Mouse (Mus musculus) myocyte (in vitro differentiated cells): ENCODE measurements at regions not wholly inside any gene's neighbourhood (a gene's known extent, or its start where the extent isn't known, plus 50 kb on each side); places are given as distances from the start of the nearest gene placed in this dataset.
A peak's percentile ranks its signal among the peaks of the same experiment; 100 is the strongest.

Source experiments
- H3K27me3 ChIP-seq: one replicate; pipeline ENCODE4 v1.6.1; 2011; ENCODE audit not compliant: control insufficient read depth, insufficient read depth, insufficient read length
- H3K36me3 ChIP-seq: one replicate; pipeline ENCODE4 v1.6.1; 2011; ENCODE audit not compliant: control insufficient read depth, insufficient read depth
- H3K4me2 ChIP-seq: one replicate; pipeline ENCODE4 v1.6.1; 2011; ENCODE audit warnings: low read depth, control low read depth
- H3K4me3 ChIP-seq: one replicate; pipeline ENCODE4 v1.5.1; 2011; ENCODE audit warnings: mild to moderate bottlenecking, control low read depth, moderate library complexity
- H3K79me2 ChIP-seq: one replicate; pipeline ENCODE4 v1.6.1; 2011; ENCODE audit not compliant: control insufficient read depth, insufficient read depth
- H3ac ChIP-seq: one replicate; pipeline ENCODE4 v1.6.1; 2011; ENCODE audit not compliant: control insufficient read depth, insufficient read length
- CEBPB ChIP-seq: IDR thresholded peaks from 2 replicates; pipeline ENCODE4 v1.6.1; 2011; ENCODE audit warnings: mild to moderate bottlenecking, moderate library complexity; ENCODE audit not compliant: poor library complexity, insufficient read depth, severe bottlenecking
- E2F4 ChIP-seq: IDR thresholded peaks from one replicate; pipeline ENCODE4 v1.6.1; 2011; ENCODE audit warnings: mild to moderate bottlenecking, control low read depth, moderate library complexity; ENCODE audit not compliant: insufficient read depth
- MAX ChIP-seq: IDR thresholded peaks from one replicate; pipeline ENCODE4 v1.6.1; 2011; ENCODE audit warnings: low read depth, mild to moderate bottlenecking, control low read depth
- MYOD1 ChIP-seq, 3 experiments: IDR thresholded peaks; one replicate each; pipeline ENCODE4 v1.6.1; 2011; ENCODE audit warnings: control low read depth in 2 of 3, low read depth in 2 of 3, mild to moderate bottlenecking in 2 of 3, moderate library complexity in 1 of 3; ENCODE audit not compliant: insufficient read length in 2 of 3, control insufficient read depth in 1 of 3
- MYOG ChIP-seq, 3 experiments: IDR thresholded peaks; one replicate each; pipeline ENCODE4 v1.6.1; 2011; ENCODE audit warnings: control low read depth in 2 of 3, low read depth in 2 of 3, mild to moderate bottlenecking in 2 of 3; ENCODE audit not compliant: insufficient read length in 2 of 3, control insufficient read depth in 1 of 3, insufficient read depth in 1 of 3
- POLR2A ChIP-seq: IDR thresholded peaks from one replicate; pipeline ENCODE4 v1.6.1; 2011; ENCODE audit warnings: low read depth, mild to moderate bottlenecking, control low read depth, moderate library complexity; ENCODE audit not compliant: insufficient read length
- POLR2AphosphoS2 ChIP-seq: IDR thresholded peaks from one replicate; pipeline ENCODE4 v1.6.1; 2011; ENCODE audit warnings: low read depth, control low read depth; ENCODE audit not compliant: insufficient read length
- REST ChIP-seq: IDR thresholded peaks from one replicate; pipeline ENCODE4 v1.6.1; 2011; ENCODE audit warnings: mild to moderate bottlenecking, control low read depth, moderate library complexity; ENCODE audit not compliant: insufficient read depth, insufficient read length
- SRF ChIP-seq: IDR thresholded peaks from one replicate; pipeline ENCODE4 v1.6.1; 2011; ENCODE audit warnings: low read depth; ENCODE audit not compliant: control insufficient read depth, insufficient read length
- TCF12 ChIP-seq: IDR thresholded peaks from one replicate; pipeline ENCODE4 v1.6.1; 2011; ENCODE audit warnings: mild to moderate bottlenecking, control low read depth; ENCODE audit not compliant: poor library complexity, insufficient read depth, severe bottlenecking
- TCF3 ChIP-seq: IDR thresholded peaks from one replicate; pipeline ENCODE4 v1.6.1; 2011; ENCODE audit warnings: low read depth, control low read depth; ENCODE audit not compliant: insufficient read length
- USF1 ChIP-seq: IDR thresholded peaks from one replicate; pipeline ENCODE4 v1.6.1; 2011; ENCODE audit warnings: low read depth, mild to moderate bottlenecking, control low read depth, moderate library complexity

DNA sequence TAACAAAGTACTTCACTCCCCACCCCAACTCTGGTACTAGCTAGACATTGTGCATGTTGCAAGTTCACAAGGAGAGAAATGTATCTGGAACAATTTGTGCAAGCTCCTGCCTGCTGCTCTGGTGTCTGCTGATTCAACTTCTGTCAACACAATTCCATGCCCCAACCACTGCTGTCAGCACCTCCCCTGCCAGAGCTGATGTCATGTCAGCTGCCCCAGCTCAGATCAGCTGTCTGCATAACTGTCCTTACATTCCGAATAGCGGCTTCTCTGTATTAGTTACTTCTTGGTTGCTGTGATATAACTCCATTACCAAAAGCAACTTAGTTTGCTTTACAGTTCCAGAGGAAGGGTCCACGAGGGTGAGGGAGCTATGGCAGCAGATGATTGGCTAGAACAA, 196.0 kb downstream of the Sec61b start:
- Histone ChIP-seq H3K36me3 (no peaks in the 10 kb centered on the region), H3K79me2 (no peaks in the 10 kb centered on the region), H3ac (no peak overlapping the region), H3K27me3 (no peaks in the 10 kb centered on the region), H3K4me3 (no peak overlapping the region), H3K4me2 (peak overlapping the region; percentile 27)
- TF ChIP-seq REST, result no peak
- peak; percentile 86 for TF ChIP-seq TCF12
- peak; percentile 26 to 97 (median 78) for TF ChIP-seq MYOD1 (IDR thresholded peaks at IDR 0.05; ENCODE audit: control insufficient read depth in 1 of 3, insufficient read length in 2 of 3, low read depth in 2 of 3)
- no peak for TF ChIP-seq E2F4
- TF ChIP-seq TCF3, result peak; percentile 90
- TF ChIP-seq MYOG (IDR thresholded peaks at IDR 0.05; ENCODE audit: control insufficient read depth in 1 of 3, insufficient read depth in 1 of 3, insufficient read length in 2 of 3, low read depth in 2 of 3), result peak in 2 of 3 experiments; percentile 85 to 95

DNA sequence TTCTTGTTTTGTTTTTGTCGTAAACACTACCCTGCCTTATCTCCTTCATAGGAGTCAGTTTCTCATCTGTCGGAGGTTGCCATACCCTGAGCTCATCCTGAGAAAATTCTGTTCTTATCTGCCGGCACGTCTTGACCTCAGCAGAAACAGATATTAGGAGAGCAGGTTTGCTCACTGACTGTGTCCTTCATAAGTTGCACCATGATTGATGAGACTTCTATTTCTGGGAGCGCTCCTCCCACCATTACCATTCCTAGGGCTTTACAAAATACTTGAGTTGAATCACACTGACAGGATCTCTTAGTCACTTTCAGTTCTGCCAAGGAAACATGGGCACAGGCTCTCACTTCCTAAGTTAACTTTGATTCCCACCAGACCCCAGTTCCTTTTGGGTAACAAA, 196.9 kb downstream of the Sec61b start:
- H3K4me3 ChIP-seq, result no peak overlapping the region
- TF ChIP-seq POLR2AphosphoS2 (no peak), SRF (no peak), MYOG (IDR thresholded peaks at IDR 0.05; ENCODE audit: control insufficient read depth in 1 of 3, insufficient read depth in 1 of 3, insufficient read length in 2 of 3, low read depth in 2 of 3) (no peak), TCF12 (no peak), TCF3 (no peak), E2F4 (no peak), POLR2A (no peak), CEBPB (no peak), MYOD1 (IDR thresholded peaks at IDR 0.05; ENCODE audit: control insufficient read depth in 1 of 3, insufficient read length in 2 of 3, low read depth in 2 of 3) (no peak), USF1 (no peak), MAX (no peak), REST (no peak)
- H3K4me2 ChIP-seq, result peak overlapping the region; percentile 27
- H3K36me3 ChIP-seq, result no peaks in the 10 kb centered on the region
- no peaks in the 10 kb centered on the region for H3K27me3 ChIP-seq
- no peaks in the 10 kb centered on the region for H3K79me2 ChIP-seq
- H3ac ChIP-seq, result no peak overlapping the region

DNA sequence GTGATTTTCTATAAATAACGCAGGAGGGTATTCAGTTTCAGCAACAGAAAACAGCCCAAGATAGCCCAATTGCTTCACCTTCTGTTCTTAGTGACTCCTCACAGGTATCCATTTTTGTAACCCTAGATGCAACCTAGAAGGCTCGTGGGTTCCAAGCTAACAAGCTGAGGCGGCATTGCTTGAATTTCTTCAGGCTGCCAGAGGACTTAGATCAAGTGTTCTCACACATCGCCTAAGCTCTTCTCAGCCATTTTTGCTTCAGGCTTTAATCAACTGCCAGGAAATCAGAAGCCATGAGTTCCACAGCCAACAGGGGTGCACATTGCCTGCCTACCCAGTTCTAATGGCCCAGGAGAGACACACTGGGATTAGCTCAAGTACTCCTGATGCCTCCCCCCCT, 206.7 kb downstream of the Sec61b start:
- Histone ChIP-seq H3ac (no peak overlapping the region), H3K4me2 (no peak overlapping the region), H3K27me3 (no peaks in the 10 kb centered on the region), H3K36me3 (no peaks in the 10 kb centered on the region), H3K79me2 (no peaks in the 10 kb centered on the region), H3K4me3 (no peak overlapping the region)
- TF ChIP-seq TCF12 (no peak), E2F4 (no peak), MYOD1 (IDR thresholded peaks at IDR 0.05; ENCODE audit: control insufficient read depth in 1 of 3, insufficient read length in 2 of 3, low read depth in 2 of 3) (no peak), MYOG (IDR thresholded peaks at IDR 0.05; ENCODE audit: control insufficient read depth in 1 of 3, insufficient read depth in 1 of 3, insufficient read length in 2 of 3, low read depth in 2 of 3) (no peak), POLR2AphosphoS2 (no peak), TCF3 (no peak), REST (no peak), SRF (no peak), POLR2A (no peak), USF1 (no peak), CEBPB (no peak), MAX (no peak)

DNA sequence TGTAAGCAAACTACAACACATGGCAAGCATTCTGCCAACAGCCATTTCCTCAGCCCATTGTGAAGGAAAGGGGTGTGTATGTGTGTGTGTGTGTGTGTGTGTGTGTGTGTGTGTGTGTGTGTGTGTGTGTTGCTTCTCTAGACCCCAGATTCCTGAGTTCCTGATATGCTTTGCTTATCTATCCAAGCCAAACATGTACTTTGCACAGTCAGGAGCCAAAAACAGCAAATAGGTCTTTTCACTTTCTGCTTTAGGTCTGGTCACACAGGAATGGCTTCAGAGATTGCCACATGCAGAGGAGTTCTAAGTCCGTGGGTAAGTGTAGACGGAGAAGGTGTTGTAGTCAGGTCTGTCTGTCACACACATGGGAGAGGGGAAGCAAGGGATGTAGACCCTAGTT, 216.7 kb downstream of the Sec61b start:
- H3K36me3 ChIP-seq, result no peaks in the 10 kb centered on the region
- TF ChIP-seq POLR2A (no peak), MYOG (IDR thresholded peaks at IDR 0.05; ENCODE audit: control insufficient read depth in 1 of 3, insufficient read depth in 1 of 3, insufficient read length in 2 of 3, low read depth in 2 of 3) (no peak), E2F4 (no peak), TCF12 (no peak), CEBPB (no peak), REST (no peak), MYOD1 (IDR thresholded peaks at IDR 0.05; ENCODE audit: control insufficient read depth in 1 of 3, insufficient read length in 2 of 3, low read depth in 2 of 3) (no peak), POLR2AphosphoS2 (no peak), USF1 (no peak), TCF3 (no peak), MAX (no peak), SRF (no peak)
- H3K4me2 ChIP-seq, result no peak overlapping the region
- no peaks in the 10 kb centered on the region for H3K79me2 ChIP-seq
- no peak overlapping the region for H3ac ChIP-seq
- H3K4me3 ChIP-seq, result no peak overlapping the region
- H3K27me3 ChIP-seq, result no peaks in the 10 kb centered on the region

DNA sequence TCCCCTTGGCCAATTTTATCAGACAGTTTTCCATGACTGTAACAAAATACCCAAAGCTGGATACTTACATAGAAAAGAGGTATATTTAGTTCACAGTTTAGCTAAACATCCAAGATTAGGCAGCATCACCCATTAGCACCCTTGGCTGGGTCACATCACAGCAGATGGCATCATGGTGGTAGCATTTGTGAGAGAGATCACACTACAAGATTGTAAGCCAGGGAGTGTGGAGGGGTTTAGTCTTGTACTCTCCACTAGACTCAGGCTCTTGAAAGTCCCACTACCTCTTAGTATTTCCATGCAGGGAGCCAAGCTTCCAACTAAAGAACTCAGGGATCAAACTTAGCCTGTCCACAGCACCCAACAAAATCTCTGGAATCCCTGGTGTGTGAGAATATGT, 218.2 kb downstream of the Sec61b start:
- Histone ChIP-seq H3K4me3 (no peak overlapping the region), H3K79me2 (no peaks in the 10 kb centered on the region), H3ac (no peak overlapping the region), H3K27me3 (no peaks in the 10 kb centered on the region), H3K4me2 (no peak overlapping the region), H3K36me3 (no peaks in the 10 kb centered on the region)
- TF ChIP-seq E2F4 (no peak), MYOD1 (IDR thresholded peaks at IDR 0.05; ENCODE audit: control insufficient read depth in 1 of 3, insufficient read length in 2 of 3, low read depth in 2 of 3) (no peak), TCF12 (no peak), POLR2AphosphoS2 (no peak), USF1 (no peak), TCF3 (no peak), POLR2A (no peak), CEBPB (no peak), MYOG (IDR thresholded peaks at IDR 0.05; ENCODE audit: control insufficient read depth in 1 of 3, insufficient read depth in 1 of 3, insufficient read length in 2 of 3, low read depth in 2 of 3) (no peak), SRF (no peak)
